Mouse (Mus musculus) thymus, postnatal 25 days (tissue): ENCODE data around the gene Gm20605.

ENCODE experiments used
- DNase-seq: peaks from one replicate; pipeline ENCODE4 v3.0.0; 2022

The Gm20605 gene

GRCm38 (mm10) chr5:137654746-137655145 lies 25.8 kb downstream of the Gm20605 start:
- no peak for DNase-seq

- peak; percentile 66 for DNase-seq
Measured at GRCm38 (mm10) chr5:137656977-137657376, 28.0 kb downstream of the Gm20605 start.

- DNase-seq, result no peak
Measured at GRCm38 (mm10) chr5:137660064-137660688, 31.2 kb downstream of the Gm20605 start.

- no peak for DNase-seq
Measured at GRCm38 (mm10) chr5:137663057-137663456, 34.1 kb downstream of the Gm20605 start.

- DNase-seq, result no peak
Measured at GRCm38 (mm10) chr5:137668971-137669370, 40.0 kb downstream of the Gm20605 start.

GRCm38 (mm10) chr5:137670240-137670639 lies 41.3 kb downstream of the Gm20605 start:
- peak; percentile 52 for DNase-seq

GRCm38 (mm10) chr5:137671443-137672240 lies 42.7 kb downstream of the Gm20605 start:
- DNase-seq, result no peak

GRCm38 (mm10) chr5:137672361-137672760 lies 43.4 kb downstream of the Gm20605 start:
- no peak for DNase-seq

- DNase-seq, result no peak
Measured at GRCm38 (mm10) chr5:137673015-137673414, 44.0 kb downstream of the Gm20605 start.

- no peak for DNase-seq
Measured at GRCm38 (mm10) chr5:137674786-137675185, 45.8 kb downstream of the Gm20605 start.

GRCm38 (mm10) chr5:137677859-137678258 lies 48.9 kb downstream of the Gm20605 start:
- DNase-seq, result no peak

- no peak for DNase-seq
Measured at GRCm38 (mm10) chr5:137678736-137679135, 49.8 kb downstream of the Gm20605 start.

GRCm38 (mm10) chr5:137679726-137680125 lies 50.8 kb downstream of the Gm20605 start:
- no peak for DNase-seq

- no peak for DNase-seq
Measured at GRCm38 (mm10) chr5:137682526-137682925, 53.6 kb downstream of the Gm20605 start.

GRCm38 (mm10) chr5:137683388-137684293 lies 54.7 kb downstream of the Gm20605 start:
- DNase-seq, result no peak

- DNase-seq, result peak; percentile 98
Measured at GRCm38 (mm10) chr5:137684294-137685123, 55.5 kb downstream of the Gm20605 start, which contains the start of gene Agfg2. Gene Agfg2 (minus strand): TSS chr5:137684726.

- DNase-seq, result no peak
Measured at GRCm38 (mm10) chr5:137685653-137686052, 56.7 kb downstream of the Gm20605 start.

GRCm38 (mm10) chr5:137686127-137686790 lies 57.3 kb downstream of the Gm20605 start:
- peak; percentile 52 for DNase-seq

GRCm38 (mm10) chr5:137689974-137690373 lies 61.0 kb downstream of the Gm20605 start:
- peak; percentile 51 for DNase-seq

GRCm38 (mm10) chr5:137690531-137690930 lies 61.6 kb downstream of the Gm20605 start:
- no peak for DNase-seq

- no peak for DNase-seq
Measured at GRCm38 (mm10) chr5:137691881-137692280, 62.9 kb downstream of the Gm20605 start.
